Mouse (Mus musculus) embryonic facial prominence, embryonic 10.5 days (tissue): ENCODE measurements around the gene Prss33. TPM values are rescaled to one million over a fixed set of nuclear protein-coding genes. Genes with fewer than 3 reads are reported as not detected.

ENCODE experiments used
- DNase-seq: peaks from one replicate; pipeline ENCODE4 v3.0.0-alpha.2; 2017; ENCODE audit warnings: low spot score
- H3K27ac ChIP-seq: fragments of 300-500 bp; sonication (generic); replicated peaks from 2 replicates; pipeline ENCODE4 v1.5.1; 2016; ENCODE audit warnings: mild to moderate bottlenecking
- H3K27me3 ChIP-seq: fragments of 300-500 bp; sonication (generic); replicated peaks from 2 replicates; pipeline ENCODE4 v1.6.1; 2016; ENCODE audit warnings: low read depth, mild to moderate bottlenecking; ENCODE audit not compliant: poor library complexity, severe bottlenecking
- H3K36me3 ChIP-seq: fragments of 300-500 bp; sonication (generic); replicated peaks from 2 replicates; pipeline ENCODE4 v1.6.1; 2016; ENCODE audit warnings: mild to moderate bottlenecking, moderate library complexity
- H3K4me1 ChIP-seq: fragments of 300-500 bp; sonication (generic); 2 replicates; pipeline ENCODE4 v1.6.1; 2016
- H3K4me3 ChIP-seq: fragments of 300-500 bp; sonication (generic); 2 replicates; pipeline ENCODE4 v1.5.1; 2016; ENCODE audit warnings: mild to moderate bottlenecking, moderate library complexity
- H3K9me3 ChIP-seq: fragments of 300-500 bp; sonication (generic); 2 replicates; pipeline ENCODE4 v1.6.1; 2016; ENCODE audit warnings: mild to moderate bottlenecking
- WGBS: fragments of 180-500 bp; shearing (Covaris S2); methylation state at CpG from one replicate; pipeline ENCODE4 v1.1.7; 2016; 5-methylcytosine and 5-hydroxymethylcytosine counted together
- microRNA-seq: library from miRNA; unstranded; fragments of <30 nt; microRNA quantifications from one replicate; pipeline ENCODE4, GENCODE M21; 2017
- polyA plus RNA-seq: library from polyadenylated mRNA; unstranded; fragments of >200 nt; fragmentation: Nextera tagmentation; extraction: Ambion mirVana; gene quantifications from 2 replicates; pipeline ENCODE4 v1.2.1, GENCODE M21; 2016

The Prss33 gene
- polyA plus RNA-seq, 1 experiment from 2014 or later, result 0.21 TPM

- Histone ChIP-seq H3K4me1 (peaks cover 26% of the 10 kb centered on the region), H3K27me3 (no peaks in the 10 kb centered on the region), H3K27ac (no peak overlapping the region), H3K9me3 (peaks cover 3% of the 10 kb centered on the region; the same call in 1 of the 2 replicates), H3K4me3 (no peak overlapping the region), H3K36me3 (peaks cover 11% of the 10 kb centered on the region)
- 95% methylated on average over 8 of the region's 8 CpGs for WGBS
- DNase-seq, result no peak
Observed at GRCm38 (mm10) chr17:23795323-23795722, 40.5 kb downstream of the Prss33 start.

DNA sequence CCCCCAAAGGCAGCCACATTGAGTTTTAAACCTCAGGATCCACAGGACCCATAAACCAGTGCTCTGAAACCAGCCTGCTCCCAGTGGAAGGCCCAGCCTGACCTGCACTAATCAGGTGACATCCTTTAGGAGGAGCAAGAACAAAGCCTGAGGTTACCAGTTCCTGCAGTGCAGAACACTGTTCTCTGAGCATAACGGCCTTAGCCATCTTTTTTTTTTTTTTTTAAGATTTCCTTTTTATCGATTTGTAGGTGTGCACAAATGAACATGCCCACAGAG is 44.8 kb downstream of the Prss33 start:
- Histone ChIP-seq H3K27ac (peak overlapping the region; percentile 97), H3K4me3 (peak overlapping the region; percentile 61), H3K27me3 (no peaks in the 10 kb centered on the region), H3K9me3 (no peaks in the 10 kb centered on the region), H3K36me3 (0 out of 2 replicates have a peak, but pooled peaks cover 6% of the 10 kb centered on the region), H3K4me1 (peaks cover 32% of the 10 kb centered on the region)
- WGBS, result 57% methylated on average over 2 of the region's 2 CpGs
- no peak for DNase-seq

GRCm38 (mm10) chr17:23790269-23791078 is 45.4 kb downstream of the Prss33 start, which contains the start of gene Srrm2:
Srrm2 (plus strand) TSS chr17:23790532.
- 2% methylated on average over 29 of the region's 29 CpGs for WGBS
- DNase-seq, result peak; percentile 88
- Histone ChIP-seq H3K4me3 (peak within 1 kb of the TSS; percentile 61), H3K27ac (peak within 1 kb of the TSS; percentile 97), H3K9me3 (no peaks in the 10 kb centered on the region), H3K27me3 (no peaks in the 10 kb centered on the region), H3K4me1 (peaks cover 38% of the 10 kb centered on the region), H3K36me3 (0 out of 2 replicates have a peak, but pooled peaks cover 6% of the 10 kb centered on the region)

DNA sequence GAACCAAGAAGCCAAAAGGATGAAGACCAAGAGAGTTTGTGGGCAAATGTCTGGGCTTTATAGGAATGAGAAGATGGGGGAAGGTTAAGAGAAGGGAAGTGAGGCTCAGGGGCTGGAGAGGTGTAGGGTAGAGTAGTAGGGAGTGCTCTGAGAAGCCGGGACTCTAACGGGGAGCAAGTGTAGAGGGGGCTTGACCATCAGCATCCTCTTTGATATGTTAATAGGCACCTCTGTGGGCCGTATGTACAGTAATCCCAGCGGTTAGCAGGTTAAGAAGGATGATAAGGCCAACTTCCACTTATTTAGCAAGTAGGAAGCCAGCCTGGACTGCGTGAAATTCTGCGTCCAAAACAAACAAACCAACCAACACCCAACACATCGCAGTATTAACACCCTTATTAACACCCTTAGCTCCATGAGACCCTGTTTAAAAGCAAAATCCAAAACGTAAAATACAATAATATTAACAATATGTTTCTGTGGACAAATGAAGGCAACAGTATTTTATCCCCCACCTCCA is 46.0 kb downstream of the Prss33 start:
- Histone ChIP-seq H3K27me3 (no peaks in the 10 kb centered on the region), H3K36me3 (0 out of 2 replicates have a peak, but pooled peaks cover 6% of the 10 kb centered on the region), H3K4me3 (peak overlapping the region; percentile 61), H3K9me3 (no peaks in the 10 kb centered on the region), H3K27ac (peak overlapping the region; percentile 97), H3K4me1 (peaks cover 42% of the 10 kb centered on the region)
- DNase-seq, result no peak
- WGBS, result 11% methylated on average over 8 of the region's 8 CpGs

DNA sequence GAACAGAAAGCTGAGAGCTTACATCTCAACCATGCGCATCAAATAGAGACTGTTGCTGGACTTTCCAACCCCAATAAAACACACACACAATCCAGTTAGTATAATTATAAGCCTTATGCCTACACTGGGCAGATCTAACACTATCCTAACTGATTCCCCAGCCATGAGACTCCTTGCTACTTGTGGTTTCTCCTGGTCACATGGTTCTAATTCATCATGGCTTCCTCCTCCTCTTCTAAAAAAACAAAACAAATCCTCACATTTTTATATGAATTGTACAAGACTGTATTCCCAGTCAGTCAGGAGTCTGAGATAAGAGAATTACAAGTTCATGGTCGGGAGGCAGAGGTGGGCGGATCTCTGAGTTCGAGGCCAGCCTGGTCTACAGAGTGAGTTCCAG is 46.9 kb downstream of the Prss33 start:
- 0 out of 2 replicates have a peak, but pooled peaks cover 4% of the 10 kb centered on the region for H3K36me3 ChIP-seq
- no peaks in the 10 kb centered on the region for H3K27me3 ChIP-seq
- no peak overlapping the region for H3K27ac ChIP-seq
- H3K4me1 ChIP-seq, result peaks cover 42% of the 10 kb centered on the region
- no peak for DNase-seq
- H3K4me3 ChIP-seq, result no peak overlapping the region
- H3K9me3 ChIP-seq, result no peaks in the 10 kb centered on the region
- whole genome bisulfite sequencing, result 89% methylated on average over 4 of the region's 4 CpGs

DNA sequence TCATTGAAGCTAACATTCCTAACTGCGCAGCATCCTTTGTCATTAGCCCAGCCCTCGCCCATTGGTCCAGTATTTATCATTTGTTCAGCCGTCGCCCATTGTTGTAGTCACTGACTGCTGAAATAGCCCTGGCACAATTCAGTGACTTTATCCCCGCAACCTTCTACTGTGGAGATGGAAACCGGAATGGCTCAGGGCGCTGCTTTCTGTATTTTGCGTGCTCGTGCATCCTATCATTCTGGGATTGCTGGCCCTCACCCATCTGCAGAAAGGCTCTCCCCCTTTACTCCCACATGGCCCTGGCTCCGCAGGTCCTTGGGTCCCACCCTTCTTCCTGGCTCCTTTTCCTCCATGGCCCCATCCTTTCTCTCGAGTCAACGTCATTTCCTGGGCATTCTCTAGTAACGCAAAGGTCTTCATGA is 49.3 kb downstream of the Prss33 start:
- Histone ChIP-seq H3K4me3 (peak overlapping the region; percentile 75), H3K9me3 (no peaks in the 10 kb centered on the region), H3K27ac (peak overlapping the region; percentile 90), H3K4me1 (peaks cover 38% of the 10 kb centered on the region), H3K36me3 (no peaks in the 10 kb centered on the region), H3K27me3 (no peaks in the 10 kb centered on the region)
- peak; percentile 37 for DNase-seq
- 16% methylated on average over 13 of the region's 13 CpGs for WGBS

DNA sequence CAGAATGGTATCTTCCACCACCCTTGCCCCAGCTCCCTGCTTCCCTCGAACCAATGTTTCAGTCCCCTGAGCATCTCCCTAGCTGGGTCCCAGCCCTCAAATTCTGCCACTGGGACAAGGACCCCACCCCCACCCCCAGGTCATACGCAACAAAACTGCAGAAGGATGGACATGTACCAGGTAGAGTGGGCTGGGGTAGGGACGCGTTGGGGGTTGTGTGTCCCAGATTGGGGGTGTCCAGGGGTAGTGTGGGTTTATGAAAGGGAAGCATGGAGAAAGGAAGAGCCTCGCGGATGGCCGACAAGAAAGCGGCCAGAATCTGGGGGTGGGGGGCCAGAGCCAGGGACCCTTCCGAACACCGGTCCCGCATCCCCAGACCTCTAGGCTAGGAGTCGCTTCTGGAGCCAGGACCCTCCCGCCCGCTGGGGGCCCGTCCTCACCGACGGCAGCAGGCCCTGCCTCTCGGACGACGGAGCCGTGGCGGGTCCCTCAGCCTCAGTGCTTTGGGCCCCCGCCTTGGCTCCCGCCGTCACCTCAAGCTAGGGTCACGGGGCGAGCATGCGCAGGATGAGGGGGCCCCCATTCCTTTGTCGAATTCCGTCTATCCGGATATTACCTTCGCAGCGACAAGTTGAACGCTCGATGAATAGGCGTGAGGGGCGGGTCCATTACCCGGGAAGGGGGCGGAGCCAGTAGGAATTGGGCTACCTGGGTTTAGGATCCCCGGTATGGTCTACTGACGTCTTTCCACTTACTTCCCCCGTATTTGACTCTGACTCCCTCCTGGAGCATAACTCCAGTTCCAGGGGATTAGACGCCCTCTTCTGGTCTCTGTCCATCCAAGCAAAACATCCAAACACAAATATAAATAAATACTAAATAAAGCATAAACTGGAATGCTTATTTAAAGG is 50.0 kb downstream of the Prss33 start, which contains the start of gene Flywch2:
Gene Flywch2, minus strand, starts transcription at position 521 of the 911 bp plus-strand sequence.
- peaks cover 31% of the 10 kb centered on the region for H3K4me1 ChIP-seq
- H3K36me3 ChIP-seq, result no peaks in the 10 kb centered on the region
- H3K4me3 ChIP-seq, result peak within 1 kb of the TSS; percentile 75
- H3K9me3 ChIP-seq, result no peaks in the 10 kb centered on the region
- peak within 1 kb of the TSS; percentile 90 for H3K27ac ChIP-seq
- peak; percentile 87 for DNase-seq
- WGBS, result 3% methylated on average over 43 of the region's 43 CpGs
- no peaks in the 10 kb centered on the region for H3K27me3 ChIP-seq

- H3K9me3 ChIP-seq, result no peaks in the 10 kb centered on the region
- no peaks in the 10 kb centered on the region for H3K27me3 ChIP-seq
- H3K4me1 ChIP-seq, result peaks cover 17% of the 10 kb centered on the region
- H3K4me3 ChIP-seq, result no peak overlapping the region
- no peak overlapping the region for H3K27ac ChIP-seq
- H3K36me3 ChIP-seq, result 0 out of 2 replicates have a peak, but pooled peaks cover 8% of the 10 kb centered on the region
- no peak for DNase-seq
Observed at GRCm38 (mm10) chr17:23783352-23783751, 52.5 kb downstream of the Prss33 start.

Small RNAs within 50 kb of the gene (microRNA-seq; reads per million reads assigned to microRNA genes)
- gene Mir5125, result 1.8 reads per million

Other genes with a start within 250 kb of the Prss33 start
- gene Zfp13, start 236.6 kb downstream of the Prss33 start, polyA plus RNA-seq, result 22.4 and 24.4 TPM in 2 replicates
- 0.71 and 1.0 TPM in 2 replicates for gene Zscan10, start 235.2 kb downstream of the Prss33 start, polyA plus RNA-seq
- gene Mmp25, start 190.8 kb downstream of the Prss33 start, polyA plus RNA-seq, result 0.68 and 0.69 TPM in 2 replicates
- gene Bicdl2, start 175.6 kb downstream of the Prss33 start, polyA plus RNA-seq, result 0.85 and 1.2 TPM in 2 replicates
- gene Hcfc1r1, start 162.5 kb downstream of the Prss33 start, polyA plus RNA-seq, result 30.4 and 39.7 TPM in 2 replicates
- 70.9 and 72.2 TPM in 2 replicates for gene Thoc6, start 162.2 kb downstream of the Prss33 start, polyA plus RNA-seq
- gene Tnfrsf12a, start 158.6 kb downstream of the Prss33 start, polyA plus RNA-seq, result 4.6 and 6.4 TPM in 2 replicates
- gene Cldn6, start 156.8 kb downstream of the Prss33 start, polyA plus RNA-seq, result 77.2 and 81.3 TPM in 2 replicates
- 10.5 and 13.5 TPM in 2 replicates for gene Cldn9, start 152.0 kb downstream of the Prss33 start, polyA plus RNA-seq
- gene 1520401A03Rik, start 113.3 kb downstream of the Prss33 start, polyA plus RNA-seq, result 0.05 TPM in 1 of 2 replicates, not detected in the other
- 61.6 and 62.0 TPM in 2 replicates for gene Pkmyt1, start 109.7 kb downstream of the Prss33 start, polyA plus RNA-seq
- 12.6 and 14.1 TPM in 2 replicates for gene Paqr4, start 95.2 kb downstream of the Prss33 start, polyA plus RNA-seq
- 8.3 and 9.6 TPM in 2 replicates for gene Kremen2, start 90.2 kb downstream of the Prss33 start, polyA plus RNA-seq
- 168 and 178 TPM in 2 replicates for gene Flywch1, start 64.5 kb downstream of the Prss33 start, polyA plus RNA-seq
- gene Flywch2, start 50.0 kb downstream of the Prss33 start, polyA plus RNA-seq, result 35.4 and 41.3 TPM in 2 replicates
- gene Srrm2, start 45.5 kb downstream of the Prss33 start, polyA plus RNA-seq, result 511 and 516 TPM in 2 replicates
- 1,075 and 1,103 TPM in 2 replicates for gene Elob, start 6.9 kb downstream of the Prss33 start, polyA plus RNA-seq
- 0.45 TPM in 1 of 2 replicates, not detected in the other for gene Prss32, start 7.8 kb upstream of the Prss33 start, polyA plus RNA-seq
- 3.2 and 3.6 TPM in 2 replicates for gene Prss41, start 8.1 kb upstream of the Prss33 start, polyA plus RNA-seq
- gene Prss21, start 32.0 kb upstream of the Prss33 start, polyA plus RNA-seq, result not detected in 2 replicates
- gene Dcpp1, start 44.8 kb upstream of the Prss33 start, polyA plus RNA-seq, result not detected in 2 replicates
- not detected in 2 replicates for gene Dcpp2, start 44.8 kb upstream of the Prss33 start, polyA plus RNA-seq
- gene Dcpp3, start 81.4 kb upstream of the Prss33 start, polyA plus RNA-seq, result not detected in 2 replicates
- not detected in 2 replicates for gene Sbp, start 105.6 kb upstream of the Prss33 start, polyA plus RNA-seq
- not detected in 2 replicates for gene Sbpl, start 119.2 kb upstream of the Prss33 start, polyA plus RNA-seq
- not detected in 2 replicates for gene Prss30, start 144.5 kb upstream of the Prss33 start, polyA plus RNA-seq
- gene Prss22, start 162.0 kb upstream of the Prss33 start, polyA plus RNA-seq, result 3.0 and 3.6 TPM in 2 replicates
- 0.11 and 0.24 TPM in 2 replicates for gene Prss27, start 202.1 kb upstream of the Prss33 start, polyA plus RNA-seq
- 97.6 and 99.9 TPM in 2 replicates for gene Kctd5, start 237.4 kb upstream of the Prss33 start, polyA plus RNA-seq